Mouse (Mus musculus) stomach, postnatal 0 days (tissue): Measurements from ENCODE around the gene Serpina3g.

Source experiments
- CTCF ChIP-seq: IDR thresholded peaks from 2 replicates; pipeline ENCODE4 v1.5.1; 2016; ENCODE audit warnings: antibody characterized with exemption, low read depth, mild to moderate bottlenecking, moderate library complexity
- EP300 ChIP-seq: optimal IDR thresholded peaks from 2 replicates; pipeline ENCODE3; 2016; ENCODE audit warnings: antibody characterized with exemption

DNA sequence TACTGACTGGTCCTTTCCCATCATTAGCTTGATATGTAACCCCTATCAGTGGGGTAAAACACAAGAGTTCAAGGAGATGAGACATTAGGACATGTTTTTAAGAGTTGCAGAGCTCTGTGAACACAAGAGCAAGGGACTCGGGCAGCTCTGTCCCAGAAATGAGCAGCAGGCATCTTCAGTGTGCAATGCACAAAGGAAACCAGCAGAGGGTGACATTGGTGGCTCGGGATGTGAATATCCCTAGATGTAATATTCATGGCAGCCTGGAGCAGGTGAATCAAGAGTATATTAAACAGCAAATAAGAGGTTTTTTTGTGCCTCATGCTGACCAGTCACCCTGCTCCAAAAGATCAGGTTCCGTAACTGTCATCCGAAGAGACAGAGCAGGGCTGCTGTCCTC is 26.9 kb upstream of the Serpina3g start:
- TF ChIP-seq EP300 (no peak), CTCF (peak; percentile 59)
